Mouse (Mus musculus) liver, embryonic 14.5 days (tissue): ENCODE results near the gene Dlat. TPM values are rescaled to one million over a fixed set of nuclear protein-coding genes. Genes with fewer than 3 reads are reported as not detected.

ENCODE experiments used
- ATAC-seq: fragments of 200-750 bp; cut with Nextera tagmentation; 2 replicates; pipeline ENCODE4 v1.8.0; 2017; ENCODE audit warnings: moderate number of reproducible peaks, mild to moderate bottlenecking, moderate library complexity; ENCODE audit not compliant: insufficient read depth
- DNase-seq, 3 experiments: peaks; one replicate each; pipeline ENCODE4 v3.0.0-alpha.2; 2012 to 2013; ENCODE audit warnings: low read depth in 3 of 3, low spot score in 3 of 3
- H3K27ac ChIP-seq: fragments of 300-500 bp; sonication (generic); 2 replicates; pipeline ENCODE4 v1.5.1; 2014; ENCODE audit warnings: moderate library complexity, mild to moderate bottlenecking, control low read depth, inconsistent platforms
- H3K27me3 ChIP-seq: fragments of 300-500 bp; sonication (generic); 2 replicates; pipeline ENCODE4 v1.6.1; 2014; ENCODE audit warnings: mild to moderate bottlenecking, low read length, moderate library complexity; ENCODE audit not compliant: control insufficient read depth, insufficient read depth
- H3K36me3 ChIP-seq: fragments of 300-500 bp; sonication (generic); replicated peaks from 2 replicates; pipeline ENCODE4 v1.6.1; 2014; ENCODE audit warnings: low read depth; ENCODE audit not compliant: control insufficient read depth, insufficient read depth
- H3K4me1 ChIP-seq, 2 experiments: fragments of 200-500 bp in 1 of 2; fragments of 300-500 bp in 1 of 2; sonication (generic) in 1 of 2; replicated peaks; 2 replicates each; pipeline ENCODE4 v1.6.1; 2012 to 2014; ENCODE audit warnings: antibody characterized with exemption in 1 of 2, inconsistent platforms in 1 of 2, low read length in 1 of 2; ENCODE audit not compliant: control insufficient read depth in 2 of 2, insufficient read depth in 2 of 2
- H3K4me2 ChIP-seq: fragments of 300-500 bp; sonication (generic); 2 replicates; pipeline ENCODE4 v1.6.1; 2014; ENCODE audit warnings: low read depth, mild to moderate bottlenecking, control low read depth, moderate library complexity
- H3K4me3 ChIP-seq, 2 experiments: fragments of 200-500 bp in 1 of 2; fragments of 300-500 bp in 1 of 2; sonication (generic) in 1 of 2; 2 replicates each; pipeline ENCODE4 v1.5.1; 2012 to 2014; ENCODE audit warnings: low read depth in 2 of 2, low read length in 2 of 2, mild to moderate bottlenecking in 2 of 2, control low read depth in 1 of 2, inconsistent platforms in 1 of 2, moderate library complexity in 1 of 2; ENCODE audit not compliant: insufficient read depth in 1 of 2
- H3K9ac ChIP-seq: fragments of 300-500 bp; sonication (generic); replicated peaks from 2 replicates; pipeline ENCODE4 v1.6.1; 2014; ENCODE audit warnings: mild to moderate bottlenecking, control low read depth, moderate library complexity
- H3K9me3 ChIP-seq: fragments of 300-500 bp; sonication (generic); 2 replicates; pipeline ENCODE4 v1.6.1; 2016; ENCODE audit warnings: low read length, mixed read lengths; ENCODE audit not compliant: control insufficient read depth
- CTCF ChIP-seq: IDR thresholded peaks from 2 replicates; pipeline ENCODE4 v1.5.1; 2016; ENCODE audit warnings: antibody characterized with exemption, low read depth, control low read depth
- EP300 ChIP-seq: IDR thresholded peaks from 2 replicates; pipeline ENCODE4 v1.6.1; 2016; ENCODE audit warnings: antibody characterized with exemption, low read depth
- WGBS: fragments of 180-500 bp; shearing (Covaris S2); extraction: QIAGEN DNeasy Blood & Tissue Kit; methylation state at CpG from one replicate; pipeline ENCODE4 v1.1.7; 2014; ENCODE audit not compliant: insufficient replicate concordance; 5-methylcytosine and 5-hydroxymethylcytosine counted together
- polyA plus RNA-seq, 2 experiments: library from polyadenylated mRNA; depleted of rRNA in 1 of 2; stranded (reverse) in 1 of 2; unstranded in 1 of 2; fragments of >200 nt; fragmentation: Nextera tagmentation in 1 of 2; extraction: Ambion mirVana in 1 of 2; gene quantifications; 2 replicates each; pipeline versions ENCODE4 v1.2.1 to v1.2.3; 2012 to 2014

Gene Dlat
- polyA plus RNA-seq, 2 experiments, result 14.4 to 32.0 TPM

GRCm38 (mm10) chr9:50698418-50699409 lies 39.1 kb upstream of the Dlat start:
- peaks cover 0 to 8% of the 10 kb centered on the region in 2 experiments; a peak in 1 of 4 replicates for H3K4me1 ChIP-seq
- H3K9ac ChIP-seq, result no peak overlapping the region

GRCm38 (mm10) chr9:50697706-50698041 lies 38.1 kb upstream of the Dlat start:
- H3K9me3 ChIP-seq, result no peaks in the 10 kb centered on the region
- WGBS, result 3% methylated on average over 12 of the region's 12 CpGs
- H3K9ac ChIP-seq, result no peak overlapping the region
- H3K27me3 ChIP-seq, result peaks cover 47% of the 10 kb centered on the region
- DNase-seq (no peak), ATAC-seq (no peak)
- TF ChIP-seq EP300 (no peak), CTCF (no peak)
- no peak overlapping the region for H3K27ac ChIP-seq
- H3K4me3 ChIP-seq, result peak overlapping the region in 1 of 2 experiments; percentile 0; a peak in 1 of 4 replicates
- peaks cover 0 to 8% of the 10 kb centered on the region in 2 experiments; a peak in 1 of 4 replicates for H3K4me1 ChIP-seq
- H3K4me2 ChIP-seq, result peak overlapping the region; percentile 28; the same call in 1 of the 2 replicates
- H3K36me3 ChIP-seq, result no peaks in the 10 kb centered on the region

More at GRCm38 (mm10) chr9:50698418-50699409, 39.1 kb upstream of the Dlat start:
- H3K36me3 ChIP-seq, result no peaks in the 10 kb centered on the region
- H3K4me3 ChIP-seq, result peak overlapping the region; percentile 9 to 49; a peak in 3 of 4 replicates
- no peak overlapping the region for H3K27ac ChIP-seq
- no peaks in the 10 kb centered on the region for H3K9me3 ChIP-seq
- 2% methylated on average over 66 of the region's 70 CpGs for WGBS
- TF ChIP-seq CTCF (no peak), EP300 (no peak)
- no peak for DNase-seq
- peak overlapping the region; percentile 65 for H3K4me2 ChIP-seq
- peaks cover 47% of the 10 kb centered on the region for H3K27me3 ChIP-seq
- no peak for ATAC-seq

- 0 out of 4 replicates have a peak overlapping the region, but pooled peaks of 1 of the 2 experiments have one; percentile 0 for H3K4me3 ChIP-seq
- peak overlapping the region; percentile 4; the same call in 1 of the 2 replicates for H3K4me2 ChIP-seq
- H3K27ac ChIP-seq, result no peak overlapping the region
- peaks cover 0 to 8% of the 10 kb centered on the region in 2 experiments; a peak in 1 of 4 replicates for H3K4me1 ChIP-seq
- no peak for DNase-seq
- H3K27me3 ChIP-seq, result peaks cover 47% of the 10 kb centered on the region
- no peaks in the 10 kb centered on the region for H3K9me3 ChIP-seq
- WGBS, result 48% methylated on average over 12 of the region's 12 CpGs
- no peak overlapping the region for H3K9ac ChIP-seq
- no peaks in the 10 kb centered on the region for H3K36me3 ChIP-seq
- TF ChIP-seq EP300, result no peak
- TF ChIP-seq CTCF, result no peak
- ATAC-seq, result no peak
These were observed 37.5 kb upstream of the Dlat start for GRCm38 (mm10) chr9:50696851-50697705.

- Histone ChIP-seq H3K36me3 (no peaks in the 10 kb centered on the region), H3K9me3 (no peaks in the 10 kb centered on the region), H3K9ac (no peak overlapping the region), H3K27ac (no peak overlapping the region), H3K4me3 (no peak overlapping the region), H3K4me2 (no peak overlapping the region), H3K27me3 (peaks cover 38% of the 10 kb centered on the region), H3K4me1 (no peaks in the 10 kb centered on the region)
- no peak for DNase-seq
- WGBS, result 56% methylated on average over 6 of the region's 6 CpGs
- TF ChIP-seq CTCF, result no peak
- no peak for TF ChIP-seq EP300
- no peak for ATAC-seq
These were observed 35.6 kb upstream of the Dlat start for GRCm38 (mm10) chr9:50695153-50695552.
